8 mouse cellular contexts compared by ENCODE assay signal in genomic region chr10:93833370-93833698, GRCm38 (mm10). TPM values are rescaled to one million over a fixed set of nuclear protein-coding genes. Genes with fewer than 3 reads are reported as not detected.
A peak's percentile ranks its signal among the peaks of the same experiment; 100 is the strongest.
DNase-seq lines count a peak whose midpoint lies in the region; ATAC-seq and TF ChIP-seq lines count a peak whose summit lies in the region.

No protein-coding gene starts in this region.

- ATAC-seq in neural tube, embryonic 11.5 days (ENCODE audit: insufficient read depth, low FRiP score, low TSS enrichment), result no peak; the same call in 1 of the 2 replicates
- ATAC-seq in limb, embryonic 14.5 days (ENCODE audit: low FRiP score, low read depth), result no peak
- ATAC-seq in stomach, embryonic 15.5 days (ENCODE audit: insufficient read depth, low FRiP score, low read depth), result no peak
- no peak for ATAC-seq in cerebellum, adult (ENCODE audit: insufficient number of reproducible peaks, low FRiP score, low TSS enrichment)

- peak overlapping the region; percentile 96 for H3K4me2 ChIP-seq in neural tube, embryonic 11.5 days (ENCODE audit: low read depth)
- peak overlapping the region; percentile 99 for H3K4me2 ChIP-seq in limb, embryonic 14.5 days (replicated peaks; ENCODE audit: low read depth, low read length, severe bottlenecking)
- peak overlapping the region; percentile 99 for H3K4me2 ChIP-seq in stomach, embryonic 15.5 days

- no peaks in the 10 kb centered on the region for H3K36me3 ChIP-seq in neural tube, embryonic 11.5 days (ENCODE audit: control insufficient read depth, insufficient read depth, low read length)
- H3K36me3 ChIP-seq in limb, embryonic 14.5 days (ENCODE audit: control insufficient read depth, insufficient read depth, low read length), result no peaks in the 10 kb centered on the region
- no peaks in the 10 kb centered on the region for H3K36me3 ChIP-seq in stomach, embryonic 15.5 days

- H3K9ac ChIP-seq in neural tube, embryonic 11.5 days (ENCODE audit: low read length), result peak overlapping the region; percentile 66
- H3K9ac ChIP-seq in limb, embryonic 14.5 days (ENCODE audit: low read depth, low read length, severe bottlenecking), result peak overlapping the region; percentile 43
- H3K9ac ChIP-seq in stomach, embryonic 15.5 days, result no peak overlapping the region

- no peak overlapping the region for H3K27ac ChIP-seq in cerebellum, adult 2 months (ENCODE audit: insufficient read depth, low read length)
- H3K27ac ChIP-seq in neural tube, embryonic 11.5 days (ENCODE audit: low read depth, low read length), result no peak overlapping the region
- H3K27ac ChIP-seq in limb, embryonic 14.5 days (replicated peaks; ENCODE audit: low read depth, low read length), result no peak overlapping the region
- no peak overlapping the region for H3K27ac ChIP-seq in stomach, embryonic 15.5 days

- H3K4me3 ChIP-seq in cerebellum, adult 2 months (replicated peaks; ENCODE audit: insufficient read depth, low read depth, low read length), result peak overlapping the region; percentile 64
- H3K4me3 ChIP-seq in neural tube, embryonic 11.5 days (ENCODE audit: low read depth, low read length), result peak overlapping the region; percentile 81
- peak overlapping the region; percentile 65 for H3K4me3 ChIP-seq in limb, embryonic 14.5 days (replicated peaks; ENCODE audit: low read length)
- peak overlapping the region; percentile 63 for H3K4me3 ChIP-seq in stomach, embryonic 15.5 days (replicated peaks)

- no peak for DNase-seq in cerebellum, adult 2 months
- DNase-seq in cerebellum, adult 11-12 months, result no peak
- DNase-seq in neural tube, embryonic 11.5 days (ENCODE audit: low spot score), result no peak
- DNase-seq in neural tube, embryonic 10.5 days (ENCODE audit: extremely low spot score, low spot score), result no peak
- no peak for DNase-seq in limb, embryonic 14.5 days (ENCODE audit: low spot score)
- no peak for DNase-seq in kidney, postnatal 4 days

- H3K9me3 ChIP-seq in neural tube, embryonic 11.5 days (ENCODE audit: control insufficient read depth, low read length), result no peaks in the 10 kb centered on the region
- H3K9me3 ChIP-seq in limb, embryonic 14.5 days (ENCODE audit: control insufficient read depth, low read length), result no peaks in the 10 kb centered on the region
- H3K9me3 ChIP-seq in stomach, embryonic 15.5 days, result no peaks in the 10 kb centered on the region

- peaks cover 5% of the 10 kb centered on the region; the same call in 1 of the 2 replicates for H3K27me3 ChIP-seq in cerebellum, adult 2 months (ENCODE audit: control insufficient read depth, insufficient read depth, low read length)
- peaks cover 11% of the 10 kb centered on the region for H3K27me3 ChIP-seq in neural tube, embryonic 11.5 days (ENCODE audit: control insufficient read depth, insufficient read depth, low read length)
- peaks cover 67% of the 10 kb centered on the region for H3K27me3 ChIP-seq in limb, embryonic 14.5 days (ENCODE audit: control insufficient read depth, insufficient read depth, low read length)
- H3K27me3 ChIP-seq in stomach, embryonic 15.5 days (replicated peaks), result peaks cover 37% of the 10 kb centered on the region

- H3K4me1 ChIP-seq in cerebellum, adult 2 months (ENCODE audit: control insufficient read depth, insufficient read depth, low read length), result no peaks in the 10 kb centered on the region
- 0 out of 2 replicates have a peak, but pooled peaks cover 4% of the 10 kb centered on the region for H3K4me1 ChIP-seq in neural tube, embryonic 11.5 days (ENCODE audit: control insufficient read depth, insufficient read depth, low read length)
- peaks cover 12% of the 10 kb centered on the region for H3K4me1 ChIP-seq in limb, embryonic 14.5 days (ENCODE audit: control insufficient read depth, insufficient read depth, low read length)
- H3K4me1 ChIP-seq in stomach, embryonic 15.5 days, result peaks cover 16% of the 10 kb centered on the region

- WGBS in cerebellum, adult 2 months, result 2% methylated on average over 16 of the region's 16 CpGs
- 3% methylated on average over 16 of the region's 16 CpGs for WGBS in neural tube, embryonic 11.5 days
- WGBS in limb, embryonic 14.5 days, result 2% methylated on average over 16 of the region's 16 CpGs
- WGBS in stomach, embryonic 15.5 days, result 3% methylated on average over 16 of the region's 16 CpGs

- TF ChIP-seq POLR2A in cerebellum, adult 2 months (IDR thresholded peaks at IDR 0.05; ENCODE audit: borderline replicate concordance, insufficient read depth, low read length), result no peak
- no peak for TF ChIP-seq POLR2A in limb, embryonic 14.5 days (IDR thresholded peaks at IDR 0.05; ENCODE audit: borderline replicate concordance, extremely low read depth, insufficient read depth, insufficient read length)

- TF ChIP-seq CTCF in cerebellum, adult 2 months (IDR thresholded peaks at IDR 0.05; ENCODE audit: borderline replicate concordance, insufficient read depth, low read depth, low read length), result no peak

RNA-seq across cellular contexts. Expression of gene Usp44, which starts 2.0 kb away (rescaled TPM):
- polyA plus RNA-seq in cerebellum, adult 2 months (2012; rRNA removed), result 0.05 TPM in 2 replicates
- polyA plus RNA-seq in neural tube, embryonic 11.5 days (2014; fragmentation: Nextera tagmentation; extraction: Ambion mirVana), result 6.4 and 9.1 TPM in 2 replicates
- polyA plus RNA-seq in limb, embryonic 14.5 days (2012; rRNA removed), result 0.70 and 0.88 TPM in 2 replicates
- 0.70 and 1.1 TPM in 2 replicates for polyA plus RNA-seq in limb, embryonic 14.5 days (2014; fragmentation: Nextera tagmentation; extraction: Ambion mirVana)
- 0.31 and 0.59 TPM in 2 replicates for polyA plus RNA-seq in stomach, embryonic 15.5 days (2015; fragmentation: Nextera tagmentation; extraction: Ambion mirVana)
